In the genomic region with DNA sequence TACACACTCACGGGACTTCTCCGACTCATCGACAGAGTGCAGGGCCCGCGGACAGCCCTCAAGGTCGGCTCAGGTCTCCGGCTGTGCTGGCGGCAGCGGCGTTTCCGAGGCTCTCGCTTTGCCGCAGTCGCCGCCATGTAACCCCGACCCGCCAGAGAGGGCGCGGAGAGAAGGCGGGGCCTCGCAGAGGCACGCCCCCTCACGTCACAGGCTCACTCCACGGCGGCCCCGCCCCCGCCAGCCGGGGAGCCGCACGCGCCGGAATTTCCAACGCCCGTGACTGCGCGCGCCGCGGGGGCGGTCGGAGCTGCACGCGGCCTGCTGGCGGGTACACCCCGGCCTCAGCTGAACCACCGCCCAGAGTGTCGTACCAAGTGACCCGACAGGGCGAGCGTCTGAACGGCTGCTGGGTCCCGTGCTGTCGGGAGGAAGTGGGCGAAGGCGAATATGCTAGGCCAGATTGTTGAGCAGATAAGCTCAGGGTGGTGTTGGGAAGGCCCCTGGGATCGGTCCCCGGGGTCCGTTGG, we compare ENCODE assay signal across 8 mouse cellular contexts. TPM values are rescaled to one million over a fixed set of nuclear protein-coding genes. Genes with fewer than 3 reads are reported as not detected.
DNase-seq lines count a peak whose midpoint lies in the region; ATAC-seq and TF ChIP-seq lines count a peak whose summit lies in the region.

Mapk6 (minus strand) TSS at position 154 of the 527 bp plus-strand sequence.

- ATAC-seq in forebrain, embryonic 15.5 days (replicated peaks) = peak; percentile 93
- ATAC-seq in liver, embryonic 16.5 days (ENCODE audit: low read depth) = peak; percentile 90
- ATAC-seq in neural tube, embryonic 12.5 days (ENCODE audit: low FRiP score, low read depth) = peak; percentile 92
- peak; percentile 94 for ATAC-seq in stomach, postnatal 0 days (ENCODE audit: low FRiP score, low TSS enrichment)

- peak; percentile 81 for DNase-seq in ES-E14 (ENCODE audit: low read depth, low spot score)
- peak; percentile 97 for DNase-seq in cerebellum, adult 11-12 months
- peak; percentile 100 for DNase-seq in heart, postnatal 14 days
- peak; percentile 62 for DNase-seq in large intestine, adult 2 months (ENCODE audit: low read depth, low spot score)
- DNase-seq in stomach, postnatal 0 days (ENCODE audit: low spot score) = peak; percentile 98

- peak within 1 kb of the TSS; percentile 92 to 99 for H3K4me3 ChIP-seq in ES-E14 (ENCODE audit: insufficient read depth in 1 of 2, low read depth in 1 of 2, low read length in 2 of 2, poor library complexity in 1 of 2, severe bottlenecking in 1 of 2)
- H3K4me3 ChIP-seq in forebrain, embryonic 15.5 days = peak within 1 kb of the TSS; percentile 94
- peak within 1 kb of the TSS; percentile 94 for H3K4me3 ChIP-seq in liver, embryonic 16.5 days (ENCODE audit: low read depth, low read length)
- peak within 1 kb of the TSS; percentile 96 for H3K4me3 ChIP-seq in neural tube, embryonic 12.5 days
- peak within 1 kb of the TSS; percentile 83 for H3K4me3 ChIP-seq in stomach, postnatal 0 days (ENCODE audit: low read depth, low read length)

- in situ Hi-C loops in ES-E14 (cut with MboI; ENCODE audit: low sequenced_read_pairs in 2 of 2, unreplicated experiment in 2 of 2) = no loop called here

- H3K9ac ChIP-seq in ES-E14 (ENCODE audit: insufficient read depth, low read depth, low read length, poor library complexity, severe bottlenecking) = peak within 1 kb of the TSS; percentile 96
- peak within 1 kb of the TSS; percentile 94 for H3K9ac ChIP-seq in forebrain, embryonic 15.5 days (replicated peaks)
- peak within 1 kb of the TSS; percentile 88 for H3K9ac ChIP-seq in liver, embryonic 16.5 days (ENCODE audit: low read depth, low read length)
- H3K9ac ChIP-seq in neural tube, embryonic 12.5 days = peak within 1 kb of the TSS; percentile 90
- peak within 1 kb of the TSS; percentile 92 for H3K9ac ChIP-seq in stomach, postnatal 0 days (ENCODE audit: low read length)

- no peaks in the 10 kb centered on the region for H3K9me3 ChIP-seq in ES-E14 (ENCODE audit: control insufficient read depth, insufficient read depth, low read depth, low read length)
- no peaks in the 10 kb centered on the region for H3K9me3 ChIP-seq in forebrain, embryonic 15.5 days
- no peaks in the 10 kb centered on the region for H3K9me3 ChIP-seq in liver, embryonic 16.5 days (replicated peaks; ENCODE audit: control insufficient read depth, low read length)
- H3K9me3 ChIP-seq in neural tube, embryonic 12.5 days = no peaks in the 10 kb centered on the region
- H3K9me3 ChIP-seq in stomach, postnatal 0 days (ENCODE audit: control insufficient read depth, low read length) = no peaks in the 10 kb centered on the region

- no peaks in the 10 kb centered on the region for H3K27me3 ChIP-seq in forebrain, embryonic 15.5 days
- H3K27me3 ChIP-seq in liver, embryonic 16.5 days (ENCODE audit: control insufficient read depth, insufficient read depth, low read depth, low read length) = no peaks in the 10 kb centered on the region
- no peaks in the 10 kb centered on the region for H3K27me3 ChIP-seq in neural tube, embryonic 12.5 days (replicated peaks)
- no peaks in the 10 kb centered on the region for H3K27me3 ChIP-seq in stomach, postnatal 0 days (ENCODE audit: control insufficient read depth, insufficient read depth, low read length)

- intact Hi-C loops in heart, postnatal 14 days (cut with DNase I) = loop anchor here (2.0 to 10.0 kb wide), 2 partner anchors 23 to 435 kb away; no protein-coding TSS in a partner anchor

- peak within 1 kb of the TSS; percentile 62 for H3K4me2 ChIP-seq in forebrain, embryonic 15.5 days (replicated peaks)
- peak within 1 kb of the TSS; percentile 93 for H3K4me2 ChIP-seq in liver, embryonic 16.5 days (ENCODE audit: low read depth, low read length)
- peak within 1 kb of the TSS; percentile 74 for H3K4me2 ChIP-seq in neural tube, embryonic 12.5 days (replicated peaks)
- H3K4me2 ChIP-seq in stomach, postnatal 0 days (replicated peaks; ENCODE audit: low read depth) = peak within 1 kb of the TSS; percentile 74

- H3K4me1 ChIP-seq in ES-E14 (ENCODE audit: control insufficient read depth in 2 of 2, insufficient read depth in 2 of 2, low read length in 2 of 2, poor library complexity in 1 of 2) = peaks cover 6 to 13% of the 10 kb centered on the region in 2 experiments
- peaks cover 32% of the 10 kb centered on the region for H3K4me1 ChIP-seq in forebrain, embryonic 15.5 days
- H3K4me1 ChIP-seq in liver, embryonic 16.5 days (ENCODE audit: control insufficient read depth, low read depth, low read length) = peaks cover 27% of the 10 kb centered on the region
- peaks cover 27% of the 10 kb centered on the region for H3K4me1 ChIP-seq in neural tube, embryonic 12.5 days
- 0 out of 2 replicates have a peak, but pooled peaks cover 2% of the 10 kb centered on the region for H3K4me1 ChIP-seq in stomach, postnatal 0 days (replicated peaks; ENCODE audit: control insufficient read depth, insufficient read depth)

- no peak for TF ChIP-seq EP300 in stomach, postnatal 0 days (optimal IDR thresholded peaks at IDR 0.05)

- peaks cover 10% of the 10 kb centered on the region; the same call in 1 of the 2 replicates for H3K36me3 ChIP-seq in ES-E14 (ENCODE audit: control insufficient read depth, insufficient read depth, low read length, poor library complexity, severe bottlenecking)
- H3K36me3 ChIP-seq in forebrain, embryonic 15.5 days = no peaks in the 10 kb centered on the region
- no peaks in the 10 kb centered on the region for H3K36me3 ChIP-seq in liver, embryonic 16.5 days (ENCODE audit: control insufficient read depth, insufficient read depth)
- H3K36me3 ChIP-seq in neural tube, embryonic 12.5 days = no peaks in the 10 kb centered on the region
- no peaks in the 10 kb centered on the region for H3K36me3 ChIP-seq in stomach, postnatal 0 days (ENCODE audit: control insufficient read depth, insufficient read depth, low read length)

- under 1% methylated on average over 58 of the region's 58 CpGs for WGBS in forebrain, embryonic 15.5 days
- WGBS in large intestine, adult 2 months = under 1% methylated on average over 58 of the region's 58 CpGs
- under 1% methylated on average over 58 of the region's 58 CpGs for WGBS in liver, embryonic 16.5 days (ENCODE audit: insufficient replicate concordance)
- under 1% methylated on average over 58 of the region's 58 CpGs for WGBS in neural tube, embryonic 12.5 days
- WGBS in stomach, postnatal 0 days = under 1% methylated on average over 39 of the region's 58 CpGs

- peak; percentile 43 for TF ChIP-seq CTCF in stomach, postnatal 0 days (IDR thresholded peaks at IDR 0.05; ENCODE audit: low read depth)

- H3K27ac ChIP-seq in ES-E14 (ENCODE audit: insufficient read depth, low read depth, low read length, poor library complexity, severe bottlenecking) = peak within 1 kb of the TSS; percentile 91
- H3K27ac ChIP-seq in forebrain, embryonic 15.5 days (replicated peaks) = peak within 1 kb of the TSS; percentile 98
- peak within 1 kb of the TSS; percentile 95 for H3K27ac ChIP-seq in liver, embryonic 16.5 days (ENCODE audit: low read length)
- peak within 1 kb of the TSS; percentile 98 for H3K27ac ChIP-seq in neural tube, embryonic 12.5 days
- peak within 1 kb of the TSS; percentile 99 for H3K27ac ChIP-seq in stomach, postnatal 0 days (replicated peaks)

TF ChIP-seq in ES-E14, 5 proteins besides CTCF, POLR2A, EP300 and RAD21:
- TF ChIP-seq ZC3H11A (IDR thresholded peaks at IDR 0.05; ENCODE audit: borderline replicate concordance, low read depth, low read length) (no peak), ZNF384 (IDR thresholded peaks at IDR 0.05; ENCODE audit: low read depth, low read length) (no peak), HCFC1 (IDR thresholded peaks at IDR 0.05; ENCODE audit: borderline replicate concordance, insufficient read depth, low read length) (peak; percentile 27; the same call in 1 of the 2 replicates), MAFK (IDR thresholded peaks at IDR 0.05; ENCODE audit: insufficient read depth, low read depth, low read length) (peak; percentile 26; the same call in 1 of the 2 replicates)

RNA-seq across cellular contexts. Expression of gene Mapk6, which starts in this region (rescaled TPM):
- 81.8 and 85.9 TPM in 2 replicates for total RNA-seq in ES-E14 (2012; rRNA removed)
- 137 and 138 TPM in 2 replicates for polyA plus RNA-seq in forebrain, embryonic 15.5 days (2015; fragmentation: Nextera tagmentation; extraction: Ambion mirVana)
- 10 to 100 TPM; 36.2 to 38.2 TPM for total RNA-seq in heart, postnatal 14 days (2021)
- 19.4 and 43.7 TPM in 2 replicates for polyA plus RNA-seq in large intestine, adult 2 months (2012; rRNA removed)
- polyA plus RNA-seq in liver, embryonic 16.5 days (2015; fragmentation: Nextera tagmentation; extraction: Ambion mirVana) = 14.3 and 15.5 TPM in 2 replicates
- polyA plus RNA-seq in neural tube, embryonic 12.5 days (2016; fragmentation: Nextera tagmentation; extraction: Ambion mirVana) = 184 and 188 TPM in 2 replicates
- polyA plus RNA-seq in stomach, postnatal 0 days (2015; fragmentation: Nextera tagmentation; extraction: Ambion mirVana) = 28.9 and 29.0 TPM in 2 replicates

Comparison
In these comparisons a context has a peak if more than half of its experiments do, and no peak if none do; other contexts are left out.
1. Peak in every context shown above with its lines: DNase-seq, ATAC-seq, H3K4me3 ChIP-seq and H3K27ac ChIP-seq.